Mouse (Mus musculus) embryonic stem cell, embryonic (primary cell): ENCODE results near the gene Abca7.

Experiments
- CTCF ChIA-PET, 4 experiments: fragments of 300-600 bp in 2 of 4; fragments of 350-600 bp in 2 of 4; sonication (Branson Sonifier 250); formaldehyde crosslinking; loops; one replicate each; lab custom pipeline; 2022; ENCODE audit warnings: inconsistent platforms in 2 of 4; lab: Charles Lee
- POLR2A ChIA-PET, 4 experiments: fragments of 300-600 bp in 2 of 4; fragments of 350-600 bp in 2 of 4; sonication (Branson Sonifier 250); formaldehyde crosslinking; loops; one replicate each; lab custom pipeline; 2022; ENCODE audit warnings: antibody characterized with exemption in 4 of 4, inconsistent platforms in 1 of 4; lab: Charles Lee

The Abca7 gene

GRCm38 (mm10) chr10:79996272-79997033 is at the start of gene Abca7:
Gene Abca7, plus strand, starts transcription at chr10:79996494.
- ChIA-PET POLR2A (interaction anchor here (0.6 to 2.9 kb wide), 44 partner anchors 9 to 680 kb away, joined by 3 to 25 read pairs (median 4); partner anchors contain the start of genes Tmem259 (in 2 of the 4), Arhgap45 (in 1 of the 4), Gamt (in 1 of the 4) and Polr2e (in 1 of the 4)), CTCF (interaction anchor here in 2 of 4 experiments (0.6 to 2.4 kb wide), 7 partner anchors 11 to 1520 kb away, joined by 3 to 27 read pairs (median 6); partner anchors contain the start of genes Tmem259 (in 1 of the 2) and Wdr18 (in 1 of the 2))

- CTCF ChIA-PET: interaction anchor here in 1 of 4 experiments (0.6 kb wide), 1 partner anchor 40 kb away, joined by 3 read pairs; no protein-coding TSS in a partner anchor
- POLR2A ChIA-PET: interaction anchor here in 3 of 4 experiments (0.6 to 1.5 kb wide), 8 partner anchors 11 to 221 kb away, joined by 3 to 7 read pairs (median 4); partner anchors contain the start of genes Med16 (in 1 of the 3), Ptbp1 (in 1 of the 3) and Wdr18 (in 1 of the 3)
These were observed 49.5 kb upstream of the Abca7 start for GRCm38 (mm10) chr10:79946752-79947322.

- POLR2A ChIA-PET: interaction anchor here in 1 of 4 experiments (1.3 to 1.5 kb wide), 2 partner anchors 37 to 158 kb away, joined by 3 to 4 read pairs; no protein-coding TSS in a partner anchor
- CTCF ChIA-PET: no interaction called here
These were observed 48.8 kb upstream of the Abca7 start for GRCm38 (mm10) chr10:79947502-79947901.

GRCm38 (mm10) chr10:79949873-79950272 is 46.4 kb upstream of the Abca7 start:
- ChIA-PET POLR2A (interaction anchor here (0.5 to 2.4 kb wide), 7 partner anchors 10 to 218 kb away, joined by 3 to 9 read pairs (median 6); partner anchors contain the start of gene Wdr18 (in 2 of the 4)), CTCF (interaction anchor here in 3 of 4 experiments (0.7 to 2.9 kb wide), 4 partner anchors 10 to 115 kb away, joined by 3 to 11 read pairs (median 6); partner anchors contain the start of gene Wdr18 (in 2 of the 3))

- POLR2A ChIA-PET: interaction anchor here (0.5 to 2.4 kb wide), 13 partner anchors 9 to 439 kb away, joined by 3 to 9 read pairs (median 3); partner anchors contain the start of gene Wdr18 (in 3 of the 4)
- CTCF ChIA-PET: interaction anchor here in 3 of 4 experiments (0.7 to 2.9 kb wide), 5 partner anchors 9 to 116 kb away, joined by 3 to 11 read pairs (median 3); partner anchors contain the start of gene Wdr18 (in 2 of the 3)
These were observed 45.6 kb upstream of the Abca7 start for GRCm38 (mm10) chr10:79950661-79951060.

- POLR2A ChIA-PET: interaction anchor here in 1 of 4 experiments (1.3 to 3.4 kb wide), 3 partner anchors 18 to 52 kb away, joined by 3 to 9 read pairs (median 5); partner anchors contain the start of gene Med16
- CTCF ChIA-PET: interaction anchor here in 1 of 4 experiments (0.5 kb wide), 1 partner anchor 565 kb away, joined by 3 read pairs; no protein-coding TSS in a partner anchor
These were observed 42.3 kb upstream of the Abca7 start for GRCm38 (mm10) chr10:79953946-79954345.

- ChIA-PET CTCF (interaction anchor here (0.7 to 1.2 kb wide), 4 partner anchors 29 to 144 kb away, joined by 3 to 5 read pairs (median 3); partner anchors contain the start of gene Arid3a (in 1 of the 4)), POLR2A (interaction anchor here in 2 of 4 experiments (1.1 to 3.4 kb wide), 7 partner anchors 8 to 174 kb away, joined by 3 to 9 read pairs (median 3); partner anchors contain the start of gene Med16 (in 1 of the 2))
These were observed 40.6 kb upstream of the Abca7 start for GRCm38 (mm10) chr10:79955691-79956090.

GRCm38 (mm10) chr10:79956643-79957154 is 39.6 kb upstream of the Abca7 start:
- POLR2A ChIA-PET: interaction anchor here in 2 of 4 experiments (1.1 to 3.4 kb wide), 6 partner anchors 15 to 173 kb away, joined by 3 to 9 read pairs (median 4); partner anchors contain the start of gene Med16 (in 1 of the 2)
- CTCF ChIA-PET: interaction anchor here in 3 of 4 experiments (0.6 to 2.5 kb wide), 9 partner anchors 26 to 258 kb away, joined by 3 to 15 read pairs (median 6); no protein-coding TSS in a partner anchor

GRCm38 (mm10) chr10:79958140-79958816 is 38.0 kb upstream of the Abca7 start:
- POLR2A ChIA-PET: interaction anchor here (0.6 to 2.1 kb wide), 25 partner anchors 12 to 210 kb away, joined by 3 to 9 read pairs (median 4); partner anchors contain the start of genes Med16 (in 2 of the 4) and Arid3a (in 1 of the 4)
- CTCF ChIA-PET: interaction anchor here (0.5 to 3.3 kb wide), 63 partner anchors 12 to 1624 kb away, joined by 3 to 15 read pairs (median 3); partner anchors contain the start of genes Arid3a (in 2 of the 4), Cbarp (in 1 of the 4), Cirbp (in 1 of the 4) and Grin3b (in 1 of the 4)

- ChIA-PET POLR2A (interaction anchor here (0.5 to 3.6 kb wide), 121 partner anchors 9 to 717 kb away, joined by 3 to 84 read pairs (median 4); partner anchors contain the start of genes Med16 (in 3 of the 4), Ptbp1 (in 3 of the 4), Tmem259 (in 3 of the 4) and Arid3a (in 2 of the 4)), CTCF (interaction anchor here (0.5 to 3.3 kb wide), 90 partner anchors 9 to 619 kb away, joined by 3 to 48 read pairs (median 4); partner anchors contain the start of genes Med16 (in 3 of the 4), Tmem259 (in 3 of the 4), Arid3a (in 2 of the 4) and Cbarp (in 1 of the 4))
These were observed 36.9 kb upstream of the Abca7 start for GRCm38 (mm10) chr10:79959412-79959811.

GRCm38 (mm10) chr10:79959847-79960601 is 36.3 kb upstream of the Abca7 start, which contains the start of gene Wdr18:
Gene Wdr18, plus strand, starts transcription at chr10:79960152.
- ChIA-PET CTCF (interaction anchor here (0.5 to 3.3 kb wide), 97 partner anchors 9 to 619 kb away, joined by 3 to 48 read pairs (median 4); partner anchors contain the start of genes Med16 (in 3 of the 4), Tmem259 (in 3 of the 4), Arid3a (in 2 of the 4) and Cbarp (in 2 of the 4)), POLR2A (interaction anchor here (0.5 to 3.6 kb wide), 128 partner anchors 9 to 716 kb away, joined by 3 to 84 read pairs (median 4); partner anchors contain the start of genes Med16 (in 3 of the 4), Ptbp1 (in 3 of the 4), Tmem259 (in 3 of the 4) and Arid3a (in 2 of the 4))

- ChIA-PET POLR2A (interaction anchor here in 3 of 4 experiments (0.7 to 3.6 kb wide), 59 partner anchors 8 to 715 kb away, joined by 3 to 84 read pairs (median 5); partner anchors contain the start of genes Grin3b (in 2 of the 3), Med16 (in 2 of the 3), Mum1 (in 2 of the 3) and Ptbp1 (in 2 of the 3)), CTCF (interaction anchor here (0.6 to 3.3 kb wide), 43 partner anchors 8 to 584 kb away, joined by 3 to 48 read pairs (median 5); partner anchors contain the start of genes Tmem259 (in 3 of the 4), Cbarp (in 2 of the 4), Arid3a (in 1 of the 4) and Cirbp (in 1 of the 4))
These were observed 35.5 kb upstream of the Abca7 start for GRCm38 (mm10) chr10:79960671-79961294.

GRCm38 (mm10) chr10:79964727-79965126 is 31.6 kb upstream of the Abca7 start:
- ChIA-PET CTCF (no interaction called here), POLR2A (interaction anchor here in 2 of 4 experiments (1.2 to 3.5 kb wide), 3 partner anchors 10 to 16 kb away, joined by 3 to 13 read pairs (median 3); no protein-coding TSS in a partner anchor)

GRCm38 (mm10) chr10:79965325-79965724 is 31.0 kb upstream of the Abca7 start:
- POLR2A ChIA-PET: interaction anchor here in 2 of 4 experiments (0.9 to 3.5 kb wide), 5 partner anchors 9 to 20 kb away, joined by 3 to 13 read pairs (median 4); no protein-coding TSS in a partner anchor
- CTCF ChIA-PET: no interaction called here
